Mouse (Mus musculus) liver, embryonic 14.5 days (tissue): Measurements from ENCODE around the gene Megf6. TPM values are rescaled to one million over a fixed set of nuclear protein-coding genes. Genes with fewer than 3 reads are reported as not detected.

Source experiments
- ATAC-seq: fragments of 200-750 bp; cut with Nextera tagmentation; 2 replicates; pipeline ENCODE4 v1.8.0; 2017; ENCODE audit warnings: moderate number of reproducible peaks, mild to moderate bottlenecking, moderate library complexity; ENCODE audit not compliant: insufficient read depth
- DNase-seq, 3 experiments: peaks; one replicate each; pipeline ENCODE4 v3.0.0-alpha.2; 2012 to 2013; ENCODE audit warnings: low read depth in 3 of 3, low spot score in 3 of 3
- H3K27ac ChIP-seq: fragments of 300-500 bp; sonication (generic); 2 replicates; pipeline ENCODE4 v1.5.1; 2014; ENCODE audit warnings: moderate library complexity, mild to moderate bottlenecking, control low read depth, inconsistent platforms
- H3K27me3 ChIP-seq: fragments of 300-500 bp; sonication (generic); 2 replicates; pipeline ENCODE4 v1.6.1; 2014; ENCODE audit warnings: mild to moderate bottlenecking, low read length, moderate library complexity; ENCODE audit not compliant: control insufficient read depth, insufficient read depth
- H3K36me3 ChIP-seq: fragments of 300-500 bp; sonication (generic); replicated peaks from 2 replicates; pipeline ENCODE4 v1.6.1; 2014; ENCODE audit warnings: low read depth; ENCODE audit not compliant: control insufficient read depth, insufficient read depth
- H3K4me1 ChIP-seq, 2 experiments: fragments of 200-500 bp in 1 of 2; fragments of 300-500 bp in 1 of 2; sonication (generic) in 1 of 2; replicated peaks; 2 replicates each; pipeline ENCODE4 v1.6.1; 2012 to 2014; ENCODE audit warnings: antibody characterized with exemption in 1 of 2, inconsistent platforms in 1 of 2, low read length in 1 of 2; ENCODE audit not compliant: control insufficient read depth in 2 of 2, insufficient read depth in 2 of 2
- H3K4me2 ChIP-seq: fragments of 300-500 bp; sonication (generic); 2 replicates; pipeline ENCODE4 v1.6.1; 2014; ENCODE audit warnings: low read depth, mild to moderate bottlenecking, control low read depth, moderate library complexity
- H3K4me3 ChIP-seq, 2 experiments: fragments of 200-500 bp in 1 of 2; fragments of 300-500 bp in 1 of 2; sonication (generic) in 1 of 2; 2 replicates each; pipeline ENCODE4 v1.5.1; 2012 to 2014; ENCODE audit warnings: low read depth in 2 of 2, low read length in 2 of 2, mild to moderate bottlenecking in 2 of 2, control low read depth in 1 of 2, inconsistent platforms in 1 of 2, moderate library complexity in 1 of 2; ENCODE audit not compliant: insufficient read depth in 1 of 2
- H3K9ac ChIP-seq: fragments of 300-500 bp; sonication (generic); replicated peaks from 2 replicates; pipeline ENCODE4 v1.6.1; 2014; ENCODE audit warnings: mild to moderate bottlenecking, control low read depth, moderate library complexity
- H3K9me3 ChIP-seq: fragments of 300-500 bp; sonication (generic); 2 replicates; pipeline ENCODE4 v1.6.1; 2016; ENCODE audit warnings: low read length, mixed read lengths; ENCODE audit not compliant: control insufficient read depth
- CTCF ChIP-seq: IDR thresholded peaks from 2 replicates; pipeline ENCODE4 v1.5.1; 2016; ENCODE audit warnings: antibody characterized with exemption, low read depth, control low read depth
- EP300 ChIP-seq: IDR thresholded peaks from 2 replicates; pipeline ENCODE4 v1.6.1; 2016; ENCODE audit warnings: antibody characterized with exemption, low read depth
- WGBS: fragments of 180-500 bp; shearing (Covaris S2); extraction: QIAGEN DNeasy Blood & Tissue Kit; methylation state at CpG from one replicate; pipeline ENCODE4 v1.1.7; 2014; ENCODE audit not compliant: insufficient replicate concordance; 5-methylcytosine and 5-hydroxymethylcytosine counted together
- polyA plus RNA-seq, 2 experiments: library from polyadenylated mRNA; depleted of rRNA in 1 of 2; stranded (reverse) in 1 of 2; unstranded in 1 of 2; fragments of >200 nt; fragmentation: Nextera tagmentation in 1 of 2; extraction: Ambion mirVana in 1 of 2; gene quantifications; 2 replicates each; pipeline versions ENCODE4 v1.2.1 to v1.2.3; 2012 to 2014

Megf6 gene
- polyA plus RNA-seq, 2 experiments: 0.77 to 1.0 TPM

- Histone ChIP-seq H3K4me3 (no peak overlapping the region), H3K9ac (no peak overlapping the region), H3K4me2 (no peak overlapping the region), H3K36me3 (no peaks in the 10 kb centered on the region), H3K9me3 (no peaks in the 10 kb centered on the region), H3K27me3 (no peaks in the 10 kb centered on the region; the same call in 1 of the 2 replicates), H3K27ac (no peak overlapping the region), H3K4me1 (no peaks in the 10 kb centered on the region)
- 47% methylated on average over 4 of the region's 4 CpGs for WGBS
- no peak for ATAC-seq
- TF ChIP-seq CTCF (no peak), EP300 (no peak)
- DNase-seq: no peak
Observed at GRCm38 (mm10) chr4:154232295-154232694, 61.8 kb downstream of the Megf6 start.

DNA sequence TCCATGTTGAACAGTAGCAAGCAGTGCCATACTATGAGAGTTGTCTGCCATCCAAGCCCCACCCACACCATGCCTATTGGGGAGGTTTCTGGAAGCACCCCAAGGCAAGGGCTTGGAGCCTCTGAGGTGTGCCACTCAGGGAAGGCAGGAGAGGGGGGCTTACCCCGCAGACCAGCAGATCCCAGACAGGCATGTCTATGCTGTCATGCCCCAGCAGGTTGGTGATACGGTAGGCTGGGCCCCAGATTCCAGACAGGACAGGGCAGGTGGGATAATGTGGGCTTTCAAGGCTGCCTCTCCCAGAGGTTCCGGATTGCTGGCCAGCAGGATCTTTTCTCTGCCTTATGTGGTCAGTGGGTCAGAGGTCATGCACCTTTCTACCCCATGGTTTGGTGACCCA is 65.5 kb downstream of the Megf6 start:
- H3K4me1 ChIP-seq: no peaks in the 10 kb centered on the region
- H3K9me3 ChIP-seq: no peaks in the 10 kb centered on the region
- H3K36me3 ChIP-seq: no peaks in the 10 kb centered on the region
- WGBS: 55% methylated on average over 3 of the region's 3 CpGs
- no peak overlapping the region for H3K4me3 ChIP-seq
- TF ChIP-seq EP300 (no peak), CTCF (no peak)
- H3K27me3 ChIP-seq: no peaks in the 10 kb centered on the region; the same call in 1 of the 2 replicates
- ATAC-seq (no peak), DNase-seq (no peak)
- H3K27ac ChIP-seq: no peak overlapping the region
- no peak overlapping the region for H3K4me2 ChIP-seq
- no peak overlapping the region for H3K9ac ChIP-seq

DNA sequence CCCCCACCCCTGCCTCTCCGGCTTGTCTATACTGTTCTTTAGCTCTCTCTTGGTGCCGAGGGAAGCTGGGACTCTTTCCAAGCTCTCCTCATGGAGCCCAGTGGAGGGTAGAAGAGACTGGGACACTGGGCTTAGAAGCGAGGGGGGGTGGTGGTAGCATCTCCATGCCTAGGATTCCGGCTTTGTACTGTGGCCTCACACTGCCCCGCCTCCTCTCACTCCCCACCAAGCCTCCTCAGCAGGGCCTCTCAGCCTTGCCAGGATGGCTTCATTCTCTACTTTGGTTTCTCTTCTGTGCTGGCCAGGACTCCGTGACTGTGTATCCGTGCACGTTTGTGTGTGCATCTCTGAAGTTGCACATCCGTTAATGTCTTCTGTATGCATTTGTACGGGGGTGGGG is 66.4 kb downstream of the Megf6 start:
- no peaks in the 10 kb centered on the region; the same call in 1 of the 2 replicates for H3K27me3 ChIP-seq
- no peaks in the 10 kb centered on the region for H3K4me1 ChIP-seq
- H3K27ac ChIP-seq: no peak overlapping the region
- no peaks in the 10 kb centered on the region for H3K36me3 ChIP-seq
- no peak overlapping the region for H3K4me3 ChIP-seq
- H3K9me3 ChIP-seq: no peaks in the 10 kb centered on the region
- DNase-seq (no peak), ATAC-seq (no peak)
- TF ChIP-seq EP300: no peak
- TF ChIP-seq CTCF: no peak
- WGBS: 20% methylated on average over 10 of the region's 10 CpGs
- H3K9ac ChIP-seq: no peak overlapping the region
- H3K4me2 ChIP-seq: no peak overlapping the region

GRCm38 (mm10) chr4:154237306-154237705 is 66.8 kb downstream of the Megf6 start:
- no peak overlapping the region for H3K4me2 ChIP-seq

DNA sequence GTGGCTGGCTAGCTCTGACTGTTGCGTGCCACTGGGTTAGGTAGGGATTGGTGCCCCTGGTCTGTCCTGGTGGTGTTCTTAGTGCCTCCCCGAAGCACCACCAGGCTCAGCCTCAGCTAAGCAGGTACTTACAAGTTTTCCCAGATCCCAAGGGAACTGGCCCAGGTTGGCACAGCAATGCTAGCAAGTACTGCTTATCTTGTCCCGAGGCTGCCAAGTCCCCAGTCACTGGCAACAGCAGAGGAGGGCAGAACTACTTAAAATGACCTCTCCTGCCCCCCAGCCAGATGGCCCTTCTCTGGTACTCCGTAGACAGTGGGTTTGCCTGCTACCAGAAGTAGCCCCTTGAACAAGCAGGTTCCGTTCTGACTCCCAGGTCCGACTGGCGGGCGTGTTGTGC is 68.7 kb downstream of the Megf6 start:
- TF ChIP-seq EP300: no peak
- TF ChIP-seq CTCF: no peak
- H3K27me3 ChIP-seq: no peaks in the 10 kb centered on the region; the same call in 1 of the 2 replicates
- no peak overlapping the region for H3K4me3 ChIP-seq
- no peaks in the 10 kb centered on the region for H3K36me3 ChIP-seq
- H3K27ac ChIP-seq: no peak overlapping the region
- H3K4me1 ChIP-seq: no peaks in the 10 kb centered on the region
- no peak overlapping the region for H3K4me2 ChIP-seq
- 55% methylated on average over 8 of the region's 8 CpGs for WGBS
- no peak for ATAC-seq
- no peaks in the 10 kb centered on the region for H3K9me3 ChIP-seq
- DNase-seq: no peak
- H3K9ac ChIP-seq: no peak overlapping the region

More at GRCm38 (mm10) chr4:154237306-154237705, 66.8 kb downstream of the Megf6 start:
- DNase-seq (no peak), ATAC-seq (no peak)
- Histone ChIP-seq H3K27ac (no peak overlapping the region), H3K9me3 (no peaks in the 10 kb centered on the region), H3K27me3 (no peaks in the 10 kb centered on the region; the same call in 1 of the 2 replicates), H3K4me1 (no peaks in the 10 kb centered on the region), H3K4me3 (no peak overlapping the region), H3K36me3 (no peaks in the 10 kb centered on the region), H3K9ac (no peak overlapping the region)
- TF ChIP-seq CTCF: no peak
- no peak for TF ChIP-seq EP300
- WGBS: 9% methylated on average over 9 of the region's 9 CpGs
